Mouse (Mus musculus) mature B cell (primary cell): ENCODE data around the gene Plk5.
"Not testable (repeated sequence)": the region's sequence is repeated elsewhere in the genome, so short reads cannot be mapped to it uniquely, and the experiment has no call there.

Experiments used
- in situ Hi-C: fragments of 300-500 bp; cut with MboI; formaldehyde crosslinking; loops from 2 replicates; pipeline ENCODE4 v1.14.3; 2019

Gene Plk5

DNA sequence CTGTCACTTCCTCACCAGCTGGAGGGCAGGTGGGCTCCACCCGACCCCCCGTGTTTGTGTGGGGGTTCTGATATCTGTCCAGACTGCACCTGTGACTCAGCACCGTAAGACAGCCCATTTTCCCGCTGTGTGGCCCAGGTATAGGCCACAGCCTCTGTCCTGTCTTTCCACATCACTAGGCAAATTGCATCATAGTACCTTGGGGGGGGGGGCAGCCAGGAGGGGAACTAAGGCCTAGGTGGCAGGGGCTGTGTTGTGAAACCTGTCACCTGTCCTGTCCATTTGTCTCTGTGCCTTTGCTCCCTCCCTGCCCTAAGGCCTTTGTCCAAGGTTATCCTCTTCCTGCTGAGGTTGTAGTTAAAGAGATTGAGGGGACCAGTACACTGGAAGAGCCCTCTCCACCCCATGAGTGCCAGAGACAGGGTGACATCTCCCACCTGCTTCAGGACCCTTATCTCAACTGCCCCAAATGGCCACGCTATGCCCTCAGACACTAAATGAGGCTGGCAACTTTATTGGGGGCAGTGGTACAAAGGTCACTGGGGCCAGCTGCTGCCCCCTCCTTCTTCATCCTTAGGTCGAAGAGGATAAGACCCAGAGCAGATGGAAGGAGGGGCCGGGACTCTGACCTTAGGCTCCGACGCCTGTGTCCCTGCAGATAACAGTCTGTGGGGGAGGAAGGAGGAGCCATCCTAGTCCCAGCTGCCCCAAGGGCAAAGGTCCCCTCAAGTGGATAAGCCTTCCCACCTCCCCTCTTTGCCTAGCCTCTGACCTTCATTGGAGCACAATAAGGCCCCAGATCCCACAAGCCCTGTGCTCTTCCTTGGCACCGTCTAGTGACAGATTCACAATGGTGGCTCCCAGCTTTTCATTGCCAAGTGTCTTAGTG is 24.4 kb upstream of the Plk5 start:
- in situ Hi-C loops, result no loop called here

DNA sequence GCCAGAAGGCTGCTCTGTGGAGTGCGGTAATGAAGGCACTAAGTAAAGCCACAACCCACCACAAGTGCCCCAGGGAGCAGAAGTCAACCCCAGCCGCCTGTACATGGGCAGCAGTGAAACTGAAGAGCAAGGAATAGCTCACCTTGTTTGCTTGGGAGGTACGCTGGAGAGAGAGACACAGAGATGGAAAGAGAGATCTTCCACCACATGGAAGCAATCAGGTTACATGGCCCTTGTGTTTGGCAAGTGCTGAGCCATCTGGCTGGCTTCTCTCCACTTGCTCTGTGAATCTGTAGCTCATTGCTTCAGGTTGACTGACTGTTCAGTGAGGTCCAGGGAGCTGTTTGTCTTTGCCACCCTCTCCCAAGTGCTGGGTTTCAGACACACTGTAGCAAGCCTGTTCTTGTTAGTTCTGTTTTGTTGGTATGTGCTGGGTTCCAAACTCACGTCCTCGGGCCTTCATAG is 23.7 kb upstream of the Plk5 start:
- in situ Hi-C loops, result no loop called here

DNA sequence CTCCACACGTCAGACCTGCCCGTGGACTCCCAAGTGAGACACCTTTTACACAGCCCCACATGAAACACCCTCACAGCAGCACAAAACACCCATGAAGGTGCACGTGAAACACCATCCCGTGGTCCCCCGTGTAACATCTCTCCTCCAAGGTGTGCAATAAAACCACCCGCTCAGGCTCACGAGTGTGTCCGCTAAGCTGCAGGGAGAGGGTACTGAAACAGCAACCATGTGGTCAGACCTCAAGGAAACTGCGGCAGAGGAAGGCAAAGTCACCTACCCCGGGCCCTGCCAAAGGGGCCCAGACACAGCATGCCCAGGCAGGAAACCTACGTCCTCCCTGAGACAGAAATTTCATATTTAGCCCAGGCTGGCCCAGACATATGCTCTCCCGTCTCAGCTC is 20.0 kb upstream of the Plk5 start:
- in situ Hi-C loops, result no loop called here

DNA sequence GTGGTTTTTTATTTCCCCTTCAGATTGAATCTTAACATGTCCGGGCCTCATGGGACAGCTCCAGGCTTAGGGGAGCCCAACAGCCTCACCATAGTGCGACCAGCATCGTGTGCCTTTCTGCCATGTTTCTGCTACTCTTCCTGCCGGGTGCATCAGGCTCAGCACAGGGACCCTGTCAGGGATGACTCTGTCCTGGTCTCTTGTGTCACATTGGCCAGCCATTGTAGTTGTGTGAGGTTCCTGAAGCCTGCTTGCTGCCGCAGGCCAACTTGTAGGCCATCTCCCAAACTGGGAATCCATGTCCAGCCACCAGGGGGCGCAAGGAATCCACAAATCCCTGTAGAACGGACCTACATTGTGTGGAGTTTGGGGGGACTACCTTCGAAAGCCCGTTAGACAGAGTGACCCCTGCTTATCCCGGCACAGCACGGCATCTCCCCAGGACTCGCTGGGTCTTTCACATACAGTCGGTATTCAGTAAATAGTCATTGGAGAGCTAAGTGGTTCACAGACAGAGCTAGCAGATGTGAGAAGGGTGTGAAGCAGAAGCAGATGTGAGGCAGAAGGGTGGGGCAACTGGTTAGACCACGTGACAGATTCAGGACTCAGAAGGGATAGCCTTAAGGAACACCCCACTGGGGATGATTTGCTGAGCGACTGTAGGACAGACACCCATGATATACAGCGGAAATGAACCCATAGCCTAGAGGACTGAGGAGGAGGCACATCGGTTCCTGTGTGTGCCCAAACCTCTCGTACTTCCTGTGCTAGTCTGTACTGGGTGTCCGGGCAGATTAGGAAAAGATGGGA is 16.1 kb upstream of the Plk5 start:
- in situ Hi-C loops, result no loop called here

DNA sequence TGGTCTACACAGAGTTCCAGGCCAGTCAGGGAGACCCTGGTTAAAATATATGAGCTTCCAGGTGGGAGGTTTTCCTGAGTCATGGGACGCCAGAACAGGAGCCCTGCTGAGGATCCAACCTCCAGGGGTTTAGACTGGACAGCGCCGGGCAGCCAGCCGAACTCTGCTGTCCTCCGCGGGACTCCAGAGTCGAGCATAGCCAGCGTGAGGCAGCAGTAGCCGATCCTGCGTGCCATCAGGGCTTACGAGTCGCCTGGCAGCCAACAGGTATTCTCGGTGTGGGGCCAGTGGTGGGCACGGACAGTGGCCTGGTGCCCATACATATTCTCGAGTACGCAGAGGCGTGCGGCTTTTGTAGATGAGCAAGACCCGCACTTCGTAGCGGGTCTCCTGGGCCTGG is 15.2 kb upstream of the Plk5 start:
- in situ Hi-C loops, result no loop called here

DNA sequence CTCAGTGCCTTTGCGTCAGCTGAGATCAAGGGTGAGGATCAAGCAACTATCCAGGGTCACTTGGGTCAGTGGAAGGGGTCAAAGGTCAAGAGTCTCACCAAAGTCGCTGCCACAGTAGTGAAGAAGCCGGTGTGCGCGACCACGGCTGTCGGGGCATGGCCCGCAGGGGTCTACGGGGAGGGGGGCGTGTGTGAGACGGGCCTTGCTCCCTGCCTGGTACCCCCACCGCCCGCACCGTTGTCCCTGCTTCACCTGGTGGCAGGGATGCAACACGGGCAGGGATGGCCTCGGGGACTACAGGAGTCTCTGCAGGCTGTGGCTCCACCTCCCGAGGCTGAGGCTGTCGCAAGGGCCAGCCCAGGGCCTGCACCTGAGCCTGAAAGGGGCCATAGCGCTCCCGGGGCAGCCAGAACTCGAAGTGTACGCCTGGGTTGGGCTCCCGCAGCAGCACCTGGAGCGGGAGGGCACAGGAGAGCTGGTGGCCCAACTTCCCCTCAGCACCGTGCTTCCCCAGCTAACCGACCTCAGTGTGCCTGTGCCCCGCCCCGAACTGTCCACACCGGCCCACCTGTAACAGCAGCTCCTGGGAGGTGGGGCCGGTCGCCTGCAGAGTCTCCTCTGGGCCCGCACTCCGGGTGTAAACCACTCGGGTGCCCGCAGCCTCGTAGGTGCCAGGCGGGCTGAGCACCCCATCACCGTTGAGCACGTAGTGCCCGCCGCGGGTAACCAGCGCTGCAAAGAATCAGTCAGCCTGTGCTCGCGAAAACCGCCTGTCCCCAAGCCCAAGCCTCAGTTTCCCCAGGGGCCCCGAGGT is 14.6 kb upstream of the Plk5 start:
- in situ Hi-C loops, result no loop called here

DNA sequence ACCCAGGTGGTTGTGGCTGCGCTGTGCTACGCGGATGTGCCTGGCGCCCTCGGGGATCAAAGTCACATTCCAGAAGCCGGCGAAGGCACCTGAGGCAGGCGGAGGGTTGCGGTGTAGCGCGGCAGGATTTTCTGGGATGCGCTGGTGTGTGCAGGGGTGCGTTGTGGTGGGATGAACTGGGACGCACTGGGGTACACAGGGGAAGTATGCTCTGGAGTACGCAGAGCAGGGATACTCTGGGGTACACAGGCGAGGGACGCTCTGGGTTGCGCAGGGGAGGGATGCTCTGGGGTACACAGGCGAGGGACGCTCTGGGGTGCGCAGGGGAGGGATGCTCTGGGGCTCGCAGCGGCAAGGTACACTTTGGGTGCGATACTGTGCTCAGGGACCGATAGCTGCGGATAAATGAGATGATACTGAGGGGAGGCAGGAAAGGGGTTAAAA is 13.9 kb upstream of the Plk5 start:
- in situ Hi-C loops, result no loop called here

DNA sequence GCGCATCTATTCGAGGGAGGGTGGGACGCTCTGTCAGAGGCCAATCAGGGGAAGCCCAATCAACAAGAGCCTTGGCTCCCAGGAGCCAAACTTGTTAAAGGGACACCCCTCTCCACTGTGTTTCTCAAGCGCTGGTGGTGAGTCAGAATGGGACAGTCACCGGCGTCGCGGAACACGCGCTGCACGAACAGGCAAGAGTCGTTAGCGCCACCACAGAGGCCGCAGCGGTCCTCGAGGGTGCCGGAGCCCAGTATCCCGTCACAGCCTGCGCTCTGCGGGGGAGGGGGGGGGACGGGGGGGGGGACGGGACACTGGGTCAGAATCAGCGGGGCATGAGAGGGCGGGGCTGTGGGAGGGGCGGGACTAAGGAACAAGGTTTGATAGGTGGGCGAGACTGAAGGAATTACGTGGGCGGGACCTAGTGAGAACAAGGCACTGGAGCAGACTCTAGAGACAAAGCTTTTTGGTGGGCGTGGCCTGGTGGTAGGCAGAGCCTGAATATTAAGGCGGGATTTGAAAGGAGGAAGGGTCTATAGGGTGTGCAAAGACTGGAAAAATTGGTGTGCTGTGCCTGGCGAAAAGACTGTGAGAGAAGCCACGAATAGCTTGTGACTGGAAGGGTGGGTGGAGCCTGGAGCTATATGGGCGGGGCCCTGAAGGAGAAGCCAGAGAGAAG is 13.4 kb upstream of the Plk5 start:
- in situ Hi-C loops, result no loop called here

DNA sequence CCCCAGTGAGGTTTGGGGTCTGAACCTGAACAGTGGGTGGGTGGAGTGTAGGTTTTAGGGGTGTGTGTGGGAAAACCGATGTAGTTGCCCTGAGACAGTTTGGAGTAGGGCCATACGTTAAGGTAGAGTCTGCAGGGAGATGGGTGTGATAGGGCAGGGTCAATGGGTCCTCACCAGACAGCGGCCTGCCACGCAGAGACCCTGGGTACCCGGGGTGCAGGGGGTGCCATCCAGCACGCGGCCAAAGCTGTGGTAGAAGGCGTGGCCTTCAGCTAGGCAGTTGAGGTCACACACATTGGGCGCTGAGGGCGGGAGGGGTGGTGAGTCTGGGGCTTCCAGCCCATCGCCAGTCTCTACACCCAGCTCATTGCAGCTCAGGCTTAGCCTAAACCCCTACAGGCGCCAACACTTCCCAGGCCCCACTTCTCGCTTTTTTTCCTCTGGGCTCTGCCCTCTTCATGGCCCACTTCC is 12.8 kb upstream of the Plk5 start:
- in situ Hi-C loops, result no loop called here

DNA sequence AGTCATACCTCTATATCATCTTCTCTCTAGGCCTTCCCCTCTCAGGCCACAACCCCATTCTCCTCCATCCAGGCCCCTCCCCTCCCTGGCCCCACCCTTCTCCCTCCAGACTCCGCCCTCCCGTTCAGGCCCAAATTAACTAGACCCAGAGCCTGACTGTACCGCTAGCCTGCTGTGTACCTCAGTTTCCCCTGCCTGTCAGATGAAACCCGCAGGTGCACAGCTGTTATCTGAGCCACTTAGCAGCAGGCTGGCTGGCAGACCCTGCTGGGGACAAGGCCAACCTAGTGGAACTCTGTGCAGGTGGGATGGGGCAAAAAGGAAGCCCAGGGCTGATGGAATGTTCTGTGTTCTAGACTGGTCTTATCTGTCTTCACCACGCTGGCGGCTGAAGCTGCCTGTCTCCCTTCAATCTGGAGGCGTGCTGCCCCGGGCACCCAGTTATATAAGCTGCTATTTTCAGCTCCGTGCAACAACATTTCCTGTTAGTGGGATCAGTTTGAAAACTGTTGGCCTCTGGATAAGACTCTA is 12.1 kb upstream of the Plk5 start:
- in situ Hi-C loops, result no loop called here

DNA sequence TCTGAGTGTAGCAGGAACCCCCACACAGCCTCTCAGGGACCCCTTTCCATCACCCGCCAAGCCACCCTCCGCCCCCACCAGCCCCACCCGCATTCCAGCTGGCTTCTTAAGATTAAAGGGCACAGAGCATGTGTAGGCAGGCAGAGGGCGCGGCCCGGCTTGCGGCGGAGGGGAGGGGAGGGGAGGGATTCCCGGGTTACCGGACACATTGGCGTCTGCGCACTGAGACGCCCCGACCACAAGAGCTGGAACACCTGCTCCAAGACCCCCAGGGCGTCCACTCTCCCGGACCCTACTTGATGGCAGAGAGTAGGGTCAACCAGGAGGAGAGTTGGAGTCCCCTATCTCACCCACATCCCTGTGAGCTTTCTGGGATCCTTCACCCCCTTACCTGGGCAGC is 11.1 kb upstream of the Plk5 start:
- in situ Hi-C loops, result no loop called here

DNA sequence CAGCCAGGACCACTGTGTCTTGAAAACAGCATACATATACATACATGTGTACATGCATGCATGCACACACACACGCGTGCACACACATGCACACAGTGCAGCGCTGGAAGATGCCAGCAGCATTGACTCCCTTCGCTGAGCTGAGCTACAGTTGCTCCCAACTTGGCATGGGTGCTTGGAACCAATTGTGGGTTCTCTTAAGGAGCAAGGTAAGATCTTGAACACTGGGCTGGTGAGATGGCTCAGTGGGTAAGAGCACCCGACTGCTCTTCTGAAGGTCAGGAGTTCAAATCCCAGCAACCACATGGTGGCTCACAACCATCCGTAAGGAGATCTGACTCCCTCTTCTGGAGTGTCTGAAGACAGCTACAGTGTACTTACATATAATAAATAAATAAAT is 10.3 kb upstream of the Plk5 start:
- in situ Hi-C loops, result not testable (repeated sequence)

DNA sequence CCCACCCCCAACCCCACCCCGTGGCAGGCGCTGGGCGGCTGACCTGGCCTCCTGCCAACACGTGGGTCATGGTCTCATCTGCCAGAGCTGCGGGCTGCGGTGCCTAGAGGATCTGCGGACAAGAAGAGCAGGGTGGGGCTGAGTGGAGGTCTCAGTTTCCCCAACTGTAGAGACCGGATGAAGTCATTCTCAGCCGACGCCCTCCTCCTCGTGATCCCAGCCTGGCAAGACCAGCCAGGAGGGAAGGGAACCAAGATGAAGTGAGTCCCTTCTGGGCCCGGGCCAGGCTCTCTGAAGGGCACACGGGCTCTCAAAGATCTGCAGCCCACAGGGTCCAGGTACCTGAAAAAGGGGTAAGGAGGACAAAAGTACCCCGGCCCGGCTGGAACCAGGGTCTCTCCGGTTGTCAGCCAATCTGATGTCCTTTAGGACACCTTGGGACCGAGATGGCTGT is 8.7 kb upstream of the Plk5 start:
- in situ Hi-C loops, result no loop called here

DNA sequence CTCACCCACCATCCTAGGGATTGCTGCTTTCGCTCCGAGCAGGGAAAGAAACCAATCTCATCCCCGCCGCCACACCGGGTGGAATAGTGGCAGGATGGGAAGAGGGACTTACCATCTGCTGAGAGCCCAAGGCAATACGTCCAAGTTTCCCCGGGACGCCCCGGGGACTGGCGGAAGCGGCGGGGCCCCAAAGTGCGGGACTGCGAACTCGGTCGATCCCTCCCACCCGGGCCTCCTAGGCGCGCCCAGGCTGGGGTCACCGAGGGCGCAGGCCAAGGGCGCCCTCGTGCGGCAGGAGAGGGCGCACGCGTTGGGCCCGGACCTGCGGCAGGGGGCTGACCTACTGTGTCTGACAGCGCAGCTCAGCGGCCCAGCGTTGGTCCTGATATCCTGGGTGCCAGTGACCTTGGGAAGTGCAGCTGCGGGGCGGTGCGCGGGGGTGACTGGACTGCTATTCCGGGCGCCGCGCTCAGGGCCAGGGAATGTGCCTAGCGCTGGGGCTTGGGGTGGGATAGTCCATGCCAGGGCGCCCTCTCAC is 7.9 kb upstream of the Plk5 start, which contains the start of gene Adamtsl5:
TSS of gene Adamtsl5 (minus strand) at position 169 of the 538 bp plus-strand sequence.
- in situ Hi-C loops, result no loop called here

DNA sequence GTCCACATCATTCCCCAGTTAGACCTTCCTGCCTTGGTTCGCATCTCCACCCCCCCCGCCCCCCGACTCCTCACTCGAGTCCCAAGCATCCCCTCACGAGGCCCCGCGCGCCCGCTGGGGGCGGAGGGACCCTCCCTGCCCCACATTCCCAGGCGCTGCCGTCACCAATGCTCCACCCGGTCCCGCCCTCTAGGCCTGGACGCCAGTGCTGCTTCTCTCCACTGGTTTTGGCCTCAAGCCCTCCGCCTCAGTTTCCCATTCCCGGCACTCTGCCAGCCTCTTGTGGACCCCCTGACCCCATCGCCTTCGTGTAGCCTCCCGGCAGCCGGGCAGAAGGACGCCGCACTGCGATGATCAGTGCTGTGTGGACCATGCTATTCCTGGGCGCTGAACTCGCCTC is 7.3 kb upstream of the Plk5 start:
- in situ Hi-C loops, result no loop called here

DNA sequence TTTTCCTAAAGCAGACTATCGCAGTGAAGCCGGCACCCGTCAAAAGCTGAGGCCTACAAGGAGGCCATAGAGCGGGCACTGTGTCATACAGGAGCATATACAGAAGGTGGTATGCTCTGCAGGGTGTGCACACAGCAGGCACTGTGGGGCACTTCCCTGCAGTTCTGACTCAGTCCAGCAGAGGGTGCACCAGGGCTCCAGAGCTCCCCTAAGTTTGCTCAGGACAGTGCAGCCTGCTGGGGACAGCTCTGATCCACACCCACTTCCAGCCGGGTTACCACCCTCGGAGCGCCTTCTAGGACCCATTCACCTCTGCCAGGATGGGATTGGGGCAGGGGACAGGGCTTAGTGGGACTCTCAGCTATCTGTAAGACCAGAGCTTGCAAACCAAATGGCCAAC is 6.0 kb upstream of the Plk5 start:
- in situ Hi-C loops, result no loop called here

DNA sequence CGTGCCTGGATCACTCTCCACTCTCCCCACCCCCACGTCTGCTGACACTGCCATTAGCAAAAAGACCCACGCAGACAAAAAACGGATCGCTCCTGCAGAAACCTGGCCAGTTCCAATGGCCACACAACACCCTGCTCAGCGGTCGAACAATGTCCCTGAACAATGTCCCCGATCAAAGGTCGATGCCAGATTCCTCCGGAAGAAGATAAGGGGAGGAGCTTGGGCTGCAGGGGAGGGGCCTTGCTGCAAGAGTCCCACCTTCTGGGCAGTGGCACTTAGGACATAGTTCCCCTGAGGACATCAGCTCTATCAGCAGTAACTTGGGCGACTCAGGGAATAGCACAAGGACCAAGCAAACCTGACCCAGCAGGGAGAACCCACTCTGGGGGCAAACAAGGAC is 4.4 kb upstream of the Plk5 start:
- in situ Hi-C loops, result no loop called here

DNA sequence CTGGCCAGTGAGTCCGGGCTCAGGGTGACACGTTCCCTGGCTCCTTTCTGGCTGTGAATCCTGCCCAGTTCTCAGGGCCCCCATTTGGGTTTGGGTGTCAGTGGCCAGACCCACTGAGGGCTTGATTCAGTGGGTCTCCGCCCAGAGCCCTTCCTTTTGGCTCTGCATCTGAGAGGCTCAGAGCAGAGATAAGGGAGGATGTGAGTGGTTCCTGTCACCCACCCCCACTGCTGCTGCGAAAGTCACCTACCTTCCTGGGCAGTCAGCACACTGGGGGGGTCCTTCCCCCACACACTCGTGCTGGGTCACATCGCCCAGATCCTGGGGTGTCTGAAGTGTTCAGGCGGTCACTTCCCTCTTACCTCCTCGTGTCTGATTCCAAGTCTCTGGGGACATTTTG is 3.5 kb upstream of the Plk5 start:
- in situ Hi-C loops, result no loop called here

DNA sequence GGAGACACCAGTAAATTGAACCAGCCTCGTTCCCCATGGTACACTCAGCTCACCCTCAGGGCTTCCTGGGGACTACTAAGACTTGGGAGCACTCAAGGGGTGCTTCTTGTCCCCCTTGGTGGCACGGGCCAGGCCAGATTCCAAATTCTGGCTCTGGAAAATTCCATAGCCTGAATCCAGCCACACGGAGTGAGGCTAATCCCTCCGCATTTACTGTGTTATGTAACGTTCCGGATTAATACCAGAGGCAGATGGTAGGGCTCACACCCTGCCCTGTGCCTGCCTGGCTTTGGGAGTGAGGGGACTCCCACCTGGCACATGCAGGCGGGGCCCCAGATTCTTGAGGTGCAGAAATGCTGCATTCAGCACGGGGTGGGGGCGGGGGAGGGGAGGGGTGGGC is 828 bp upstream of the Plk5 start:
- in situ Hi-C loops, result no loop called here

DNA sequence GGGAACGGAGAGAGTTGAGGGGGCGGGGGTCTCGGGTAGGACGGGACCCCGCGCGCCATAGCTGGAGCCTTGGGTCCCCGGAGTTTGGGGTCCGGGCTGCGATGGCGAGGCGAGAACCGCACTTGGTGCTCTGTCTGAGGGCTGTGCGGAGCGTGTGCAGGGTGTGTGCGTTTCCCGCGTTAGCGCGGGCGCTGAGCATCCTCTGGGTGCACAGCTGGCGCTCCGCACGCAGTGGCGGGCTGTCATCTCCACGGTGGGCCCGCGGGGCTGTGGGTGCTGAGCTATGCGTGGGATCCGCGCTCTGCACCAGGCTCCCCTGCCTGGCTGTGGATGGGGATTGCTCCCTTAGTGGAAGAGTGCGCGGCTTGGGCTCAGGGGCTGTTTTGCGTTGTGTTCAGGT is 478 bp downstream of the Plk5 start:
- in situ Hi-C loops, result no loop called here

DNA sequence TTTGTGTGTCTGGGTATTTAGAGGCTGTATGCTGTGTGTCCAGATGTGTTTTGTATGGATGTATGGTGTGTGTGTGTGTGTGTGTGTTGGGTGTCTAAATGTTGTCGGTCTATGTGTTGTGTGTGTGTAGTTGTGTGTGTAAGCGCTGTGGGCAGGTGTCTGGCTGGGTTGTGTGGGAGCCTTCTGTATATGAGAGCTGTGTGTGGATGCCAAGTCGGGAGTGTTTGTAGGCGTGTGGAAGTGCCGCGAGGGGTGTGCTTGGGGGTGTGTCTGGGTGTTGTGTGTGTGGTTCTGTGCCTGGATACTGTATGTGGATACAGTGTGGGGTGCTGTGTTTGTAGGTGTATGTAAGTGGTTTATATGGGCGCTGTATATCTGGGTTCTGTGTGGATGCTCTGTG is 1.1 kb downstream of the Plk5 start:
- in situ Hi-C loops, result no loop called here
